29 mouse cellular contexts compared by ENCODE assay signal in genomic region chr7:67039143-67039542, GRCm38 (mm10).
DNase-seq lines count a peak whose midpoint lies in the region; ATAC-seq and TF ChIP-seq lines count a peak whose summit lies in the region.
"Had no signal": no experiment of that assay in that cellular context is flagged by ENCODE, and none has a peak within 500 bp of the region (broad histone marks: within the 10 kb centered on the region; RNA-seq: fewer than 3 reads in every experiment).

No protein-coding gene starts in this region.

- TF ChIP-seq CTCF in lung, adult 2 months (IDR thresholded peaks at IDR 0.05; ENCODE audit: insufficient read depth, low read length) = no peak

- no peak overlapping the region for H3K4me3 ChIP-seq in intestine, embryonic 14.5 days (ENCODE audit: low read depth, low read length)
- no peak overlapping the region for H3K4me3 ChIP-seq in intestine, embryonic 16.5 days (ENCODE audit: low read length)
- no peak overlapping the region for H3K4me3 ChIP-seq in lung, embryonic 16.5 days (ENCODE audit: low read length)
- H3K4me3 ChIP-seq in lung, adult 2 months (replicated peaks; ENCODE audit: extremely low read depth, low read depth, low read length) = no peak overlapping the region
- H3K4me3 ChIP-seq: embryonic facial prominence, embryonic 12.5 days; heart, embryonic 15.5 days; hindbrain, embryonic 13.5 days; layer of hippocampus, adult 2 months; limb, embryonic 13.5 days; liver, embryonic 12.5 days; neural tube, embryonic 15.5 days had no signal

- H3K27ac ChIP-seq in intestine, embryonic 14.5 days (ENCODE audit: low read depth) = no peak overlapping the region
- no peak overlapping the region for H3K27ac ChIP-seq in intestine, embryonic 16.5 days (ENCODE audit: low read length)
- H3K27ac ChIP-seq in lung, embryonic 16.5 days (ENCODE audit: low read length) = peak overlapping the region; percentile 53
- H3K27ac ChIP-seq: embryonic facial prominence, embryonic 12.5 days; hindbrain, embryonic 13.5 days; limb, embryonic 13.5 days; liver, embryonic 12.5 days; macrophage; neural tube, embryonic 15.5 days had no signal

- no peak for TF ChIP-seq POLR2A in lung, adult 2 months (IDR thresholded peaks at IDR 0.05; ENCODE audit: borderline replicate concordance, extremely low read depth, low read depth, low read length)

- no peak overlapping the region for H3K9ac ChIP-seq in intestine, embryonic 14.5 days (ENCODE audit: low read length)
- H3K9ac ChIP-seq in intestine, embryonic 16.5 days (ENCODE audit: low read depth, low read length) = no peak overlapping the region
- no peak overlapping the region for H3K9ac ChIP-seq in lung, embryonic 16.5 days (ENCODE audit: low read length)
- H3K9ac ChIP-seq: embryonic facial prominence, embryonic 12.5 days; hindbrain, embryonic 13.5 days; limb, embryonic 13.5 days; liver, embryonic 12.5 days; neural tube, embryonic 15.5 days had no signal

- H3K9me3 ChIP-seq in intestine, embryonic 14.5 days (ENCODE audit: control insufficient read depth, low read length) = 0 out of 2 replicates have a peak, but pooled peaks cover 2% of the 10 kb centered on the region
- no peaks in the 10 kb centered on the region for H3K9me3 ChIP-seq in intestine, embryonic 16.5 days (ENCODE audit: control insufficient read depth, low read length)
- no peaks in the 10 kb centered on the region for H3K9me3 ChIP-seq in lung, embryonic 16.5 days (ENCODE audit: control insufficient read depth, low read length)
- H3K9me3 ChIP-seq: embryonic facial prominence, embryonic 12.5 days; heart, embryonic 15.5 days; hindbrain, embryonic 13.5 days; limb, embryonic 13.5 days; liver, embryonic 12.5 days; neural tube, embryonic 15.5 days had no signal

- peaks cover 3% of the 10 kb centered on the region; the same call in 1 of the 2 replicates for H3K4me1 ChIP-seq in intestine, embryonic 14.5 days (replicated peaks; ENCODE audit: control insufficient read depth, insufficient read depth, low read length)
- H3K4me1 ChIP-seq in intestine, embryonic 16.5 days (ENCODE audit: control insufficient read depth, insufficient read depth, low read length) = no peaks in the 10 kb centered on the region
- peaks cover 8% of the 10 kb centered on the region; the same call in 1 of the 2 replicates for H3K4me1 ChIP-seq in lung, embryonic 16.5 days (replicated peaks; ENCODE audit: control insufficient read depth, insufficient read depth, low read length)
- no peaks in the 10 kb centered on the region for H3K4me1 ChIP-seq in lung, adult 2 months (ENCODE audit: control insufficient read depth, insufficient read depth, low read length)
- H3K4me1 ChIP-seq: embryonic facial prominence, embryonic 12.5 days; hindbrain, embryonic 13.5 days; liver, embryonic 12.5 days; neural tube, embryonic 15.5 days had no signal

- ATAC-seq in intestine, embryonic 14.5 days (replicated peaks; ENCODE audit: low FRiP score, low TSS enrichment, low read depth) = no peak
- no peak for ATAC-seq in intestine, embryonic 16.5 days
- peak; percentile 63 for ATAC-seq in lung, embryonic 16.5 days (ENCODE audit: low read depth)
- peak; percentile 95 for ATAC-seq in granulocyte monocyte progenitor cell, adult 5-6 weeks (replicated peaks; ENCODE audit: poor library complexity, severe bottlenecking)
- ATAC-seq: CD4-positive, CD25-positive, alpha-beta regulatory T cell, adult 4 months; forebrain, embryonic 14.5 days; liver, embryonic 12.5 days had no signal

- H3K27me3 ChIP-seq in intestine, embryonic 14.5 days (replicated peaks; ENCODE audit: control insufficient read depth, insufficient read depth, low read length) = no peaks in the 10 kb centered on the region
- no peaks in the 10 kb centered on the region for H3K27me3 ChIP-seq in intestine, embryonic 16.5 days (replicated peaks; ENCODE audit: control insufficient read depth, insufficient read depth, low read length)
- no peaks in the 10 kb centered on the region for H3K27me3 ChIP-seq in lung, embryonic 16.5 days (ENCODE audit: control insufficient read depth, insufficient read depth, low read depth, low read length)
- H3K27me3 ChIP-seq: embryonic facial prominence, embryonic 12.5 days; heart, embryonic 15.5 days; hindbrain, embryonic 13.5 days; limb, embryonic 13.5 days; liver, embryonic 12.5 days; neural tube, embryonic 15.5 days had no signal

- WGBS in intestine, embryonic 14.5 days = 66% methylated on average over 3 of the region's 3 CpGs
- WGBS in intestine, embryonic 16.5 days = 60% methylated on average over 3 of the region's 3 CpGs
- WGBS in lung, embryonic 16.5 days = 23% methylated on average over 3 of the region's 3 CpGs
- WGBS in lung, adult 2 months = 46% methylated on average over 3 of the region's 3 CpGs

- H3K4me2 ChIP-seq in intestine, embryonic 14.5 days (ENCODE audit: low read length) = no peak overlapping the region
- H3K4me2 ChIP-seq in intestine, embryonic 16.5 days (ENCODE audit: low read depth, low read length) = no peak overlapping the region
- H3K4me2 ChIP-seq in lung, embryonic 16.5 days (ENCODE audit: low read depth, low read length) = no peak overlapping the region
- H3K4me2 ChIP-seq: embryonic facial prominence, embryonic 12.5 days; hindbrain, embryonic 13.5 days; limb, embryonic 13.5 days; liver, embryonic 12.5 days; neural tube, embryonic 15.5 days had no signal

- no peaks in the 10 kb centered on the region; the same call in 1 of the 2 replicates for H3K36me3 ChIP-seq in intestine, embryonic 14.5 days (ENCODE audit: control insufficient read depth, insufficient read depth, low read length)
- no peaks in the 10 kb centered on the region for H3K36me3 ChIP-seq in intestine, embryonic 16.5 days (ENCODE audit: control insufficient read depth, insufficient read depth, low read length)
- no peaks in the 10 kb centered on the region for H3K36me3 ChIP-seq in lung, embryonic 16.5 days (ENCODE audit: control insufficient read depth, insufficient read depth, low read length)
- H3K36me3 ChIP-seq: embryonic facial prominence, embryonic 12.5 days; heart, embryonic 15.5 days; hindbrain, embryonic 13.5 days; liver, embryonic 12.5 days; neural tube, embryonic 15.5 days had no signal

- peak; percentile 41 for DNase-seq in intestine, embryonic 14.5 days (ENCODE audit: low spot score)
- no peak for DNase-seq in lung, adult 2 months
- DNase-seq in neural tube, embryonic 10.5 days (ENCODE audit: extremely low spot score, low spot score) = no peak
- DNase-seq in thymus, postnatal 0 days (ENCODE audit: low spot score) = no peak
- DNase-seq: adrenal gland, postnatal 14 days; cerebellum, adult 11 months; cerebellum, adult 9-10 months; cerebellum, postnatal 36 days; embryo, embryonic 11 days; gastrocnemius, postnatal 14 days; heart, postnatal 36 days; kidney, adult 11 months; midbrain, embryonic 14.5 days; retina, postnatal 1 day; right cerebral cortex, postnatal 14 days; thymus, postnatal 36 days had no signal

Comparison
In these comparisons a context has a peak if more than half of its experiments do, and no peak if none do; other contexts are left out.
1. ATAC-seq: peak in lung, embryonic 16.5 days (single experiment) and granulocyte monocyte progenitor cell, adult 5-6 weeks (single experiment); none in intestine, embryonic 14.5 days (single experiment) and intestine, embryonic 16.5 days (single experiment).